Mouse (Mus musculus): Measurements from ENCODE around the gene Wbp1l. TPM values are rescaled to one million over a fixed set of nuclear protein-coding genes. Genes with fewer than 3 reads are reported as not detected.

Gene Wbp1l
- polyA plus RNA-seq, 1 experiment: 24.5 TPM

- no peaks in the 10 kb centered on the region for H3K27me3 ChIP-seq (ENCODE audit: control insufficient read depth, insufficient read depth, low read length, poor library complexity, severe bottlenecking)
- H3K4me3 ChIP-seq (ENCODE audit: low read depth, low read length): no peak overlapping the region
- H3K36me3 ChIP-seq (ENCODE audit: control insufficient read depth, insufficient read depth, low read length, poor library complexity, severe bottlenecking): no peaks in the 10 kb centered on the region
- no peak overlapping the region for H3K9ac ChIP-seq (ENCODE audit: low read depth, poor library complexity, severe bottlenecking)
- no peak overlapping the region for H3K27ac ChIP-seq (ENCODE audit: insufficient read depth, low read length)
- peaks cover 11% of the 10 kb centered on the region for H3K4me1 ChIP-seq (ENCODE audit: control insufficient read depth, insufficient read depth, low read length)
- H3K9me3 ChIP-seq (replicated peaks; ENCODE audit: control insufficient read depth, insufficient read depth, low read length, poor library complexity, severe bottlenecking): no peaks in the 10 kb centered on the region
- TF ChIP-seq POLR2A (IDR thresholded peaks at IDR 0.05; ENCODE audit: insufficient read depth, low read length) (no peak), EP300 (IDR thresholded peaks at IDR 0.05; ENCODE audit: insufficient read depth, low read depth, low read length) (no peak), CTCF (IDR thresholded peaks at IDR 0.05; ENCODE audit: low read depth, low read length) (no peak)
These were observed 19.4 kb downstream of the Wbp1l start for GRCm38 (mm10) chr19:46618322-46618721.

GRCm38 (mm10) chr19:46619001-46619400 is 20.1 kb downstream of the Wbp1l start:
- TF ChIP-seq EP300 (IDR thresholded peaks at IDR 0.05; ENCODE audit: insufficient read depth, low read depth, low read length): no peak
- no peak for TF ChIP-seq POLR2A (IDR thresholded peaks at IDR 0.05; ENCODE audit: insufficient read depth, low read length)
- TF ChIP-seq CTCF (IDR thresholded peaks at IDR 0.05; ENCODE audit: low read depth, low read length): no peak
- Histone ChIP-seq H3K9me3 (replicated peaks; ENCODE audit: control insufficient read depth, insufficient read depth, low read length, poor library complexity, severe bottlenecking) (no peaks in the 10 kb centered on the region), H3K27me3 (ENCODE audit: control insufficient read depth, insufficient read depth, low read length, poor library complexity, severe bottlenecking) (no peaks in the 10 kb centered on the region), H3K27ac (ENCODE audit: insufficient read depth, low read length) (no peak overlapping the region), H3K4me3 (ENCODE audit: low read depth, low read length) (no peak overlapping the region), H3K4me1 (ENCODE audit: control insufficient read depth, insufficient read depth, low read length) (peaks cover 13% of the 10 kb centered on the region), H3K9ac (ENCODE audit: low read depth, poor library complexity, severe bottlenecking) (no peak overlapping the region), H3K36me3 (ENCODE audit: control insufficient read depth, insufficient read depth, low read length, poor library complexity, severe bottlenecking) (no peaks in the 10 kb centered on the region)

GRCm38 (mm10) chr19:46619518-46619917 is 20.6 kb downstream of the Wbp1l start:
- Histone ChIP-seq H3K9ac (ENCODE audit: low read depth, poor library complexity, severe bottlenecking) (no peak overlapping the region), H3K4me3 (ENCODE audit: low read depth, low read length) (no peak overlapping the region), H3K27ac (ENCODE audit: insufficient read depth, low read length) (no peak overlapping the region), H3K4me1 (ENCODE audit: control insufficient read depth, insufficient read depth, low read length) (peaks cover 15% of the 10 kb centered on the region), H3K9me3 (replicated peaks; ENCODE audit: control insufficient read depth, insufficient read depth, low read length, poor library complexity, severe bottlenecking) (no peaks in the 10 kb centered on the region), H3K27me3 (ENCODE audit: control insufficient read depth, insufficient read depth, low read length, poor library complexity, severe bottlenecking) (no peaks in the 10 kb centered on the region), H3K36me3 (ENCODE audit: control insufficient read depth, insufficient read depth, low read length, poor library complexity, severe bottlenecking) (no peaks in the 10 kb centered on the region)
- TF ChIP-seq POLR2A (IDR thresholded peaks at IDR 0.05; ENCODE audit: insufficient read depth, low read length): no peak
- no peak for TF ChIP-seq CTCF (IDR thresholded peaks at IDR 0.05; ENCODE audit: low read depth, low read length)
- TF ChIP-seq EP300 (IDR thresholded peaks at IDR 0.05; ENCODE audit: insufficient read depth, low read depth, low read length): no peak

- Histone ChIP-seq H3K27me3 (ENCODE audit: control insufficient read depth, insufficient read depth, low read length, poor library complexity, severe bottlenecking) (no peaks in the 10 kb centered on the region), H3K9me3 (replicated peaks; ENCODE audit: control insufficient read depth, insufficient read depth, low read length, poor library complexity, severe bottlenecking) (no peaks in the 10 kb centered on the region), H3K4me1 (ENCODE audit: control insufficient read depth, insufficient read depth, low read length) (peaks cover 15% of the 10 kb centered on the region), H3K4me3 (ENCODE audit: low read depth, low read length) (no peak overlapping the region), H3K9ac (ENCODE audit: low read depth, poor library complexity, severe bottlenecking) (no peak overlapping the region), H3K27ac (ENCODE audit: insufficient read depth, low read length) (no peak overlapping the region), H3K36me3 (ENCODE audit: control insufficient read depth, insufficient read depth, low read length, poor library complexity, severe bottlenecking) (no peaks in the 10 kb centered on the region)
- TF ChIP-seq EP300 (IDR thresholded peaks at IDR 0.05; ENCODE audit: insufficient read depth, low read depth, low read length) (no peak), CTCF (IDR thresholded peaks at IDR 0.05; ENCODE audit: low read depth, low read length) (no peak), POLR2A (IDR thresholded peaks at IDR 0.05; ENCODE audit: insufficient read depth, low read length) (no peak)
These were observed 21.3 kb downstream of the Wbp1l start for GRCm38 (mm10) chr19:46620016-46620808.

GRCm38 (mm10) chr19:46621236-46622183 is 22.6 kb downstream of the Wbp1l start:
- no peak overlapping the region for H3K27ac ChIP-seq (ENCODE audit: insufficient read depth, low read length)
- no peak overlapping the region for H3K4me3 ChIP-seq (ENCODE audit: low read depth, low read length)
- H3K27me3 ChIP-seq (ENCODE audit: control insufficient read depth, insufficient read depth, low read length, poor library complexity, severe bottlenecking): no peaks in the 10 kb centered on the region
- H3K9ac ChIP-seq (ENCODE audit: low read depth, poor library complexity, severe bottlenecking): no peak overlapping the region
- no peaks in the 10 kb centered on the region for H3K36me3 ChIP-seq (ENCODE audit: control insufficient read depth, insufficient read depth, low read length, poor library complexity, severe bottlenecking)
- no peaks in the 10 kb centered on the region for H3K9me3 ChIP-seq (replicated peaks; ENCODE audit: control insufficient read depth, insufficient read depth, low read length, poor library complexity, severe bottlenecking)
- TF ChIP-seq POLR2A (IDR thresholded peaks at IDR 0.05; ENCODE audit: insufficient read depth, low read length) (no peak), EP300 (IDR thresholded peaks at IDR 0.05; ENCODE audit: insufficient read depth, low read depth, low read length) (no peak), CTCF (IDR thresholded peaks at IDR 0.05; ENCODE audit: low read depth, low read length) (no peak)
- peaks cover 11% of the 10 kb centered on the region for H3K4me1 ChIP-seq (ENCODE audit: control insufficient read depth, insufficient read depth, low read length)
